Mouse (Mus musculus): ENCODE data around the gene Mas1.

Gene Mas1

DNA sequence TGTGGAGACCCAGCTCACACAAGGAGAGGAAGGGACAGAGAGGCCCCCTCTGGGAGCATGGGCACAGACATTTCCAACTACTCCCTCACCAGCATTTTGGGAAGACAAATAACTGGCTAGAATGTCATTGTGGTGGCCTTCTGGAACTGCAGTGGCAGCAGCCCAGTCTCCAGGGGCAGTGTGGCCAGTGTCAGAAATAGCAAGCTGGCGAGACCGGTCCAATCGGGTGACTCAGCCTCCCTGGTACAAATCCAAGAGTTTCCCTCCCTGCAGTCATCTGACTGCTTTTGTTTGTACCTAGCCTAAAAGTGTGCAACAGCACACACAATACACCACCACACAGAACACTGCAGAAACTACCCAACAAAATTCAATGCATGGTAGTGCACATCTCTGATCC is 35.7 kb downstream of the Mas1 start:
- no peak for DNase-seq (ENCODE audit: low spot score in 2 of 2)

- no peak for DNase-seq (ENCODE audit: low spot score in 2 of 2)
Measured at GRCm38 (mm10) chr17:12830351-12830750, 37.6 kb downstream of the Mas1 start.

DNA sequence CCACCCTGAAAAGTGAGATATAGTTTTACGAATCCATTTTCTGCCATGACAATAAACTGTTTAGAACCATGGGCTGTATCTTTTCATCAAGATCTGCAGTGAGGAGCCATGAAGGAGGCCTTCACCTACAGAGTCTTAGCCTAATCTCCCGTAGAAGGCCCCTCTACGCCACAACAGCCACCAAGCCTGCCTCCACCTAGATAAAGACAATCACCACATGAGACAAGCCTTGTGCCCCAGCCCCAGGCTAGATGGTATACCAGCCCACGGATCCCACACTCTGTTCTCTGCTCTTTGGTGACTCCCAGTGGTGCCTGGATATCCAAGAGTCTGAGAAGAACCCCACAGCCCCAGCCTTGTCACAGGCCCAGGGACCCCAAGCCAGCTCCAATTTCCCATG is 52.1 kb downstream of the Mas1 start:
- no peak for DNase-seq (ENCODE audit: low spot score in 2 of 2)

GRCm38 (mm10) chr17:12814502-12814901 is 53.4 kb downstream of the Mas1 start:
- no peak for DNase-seq (ENCODE audit: low spot score in 2 of 2)

DNA sequence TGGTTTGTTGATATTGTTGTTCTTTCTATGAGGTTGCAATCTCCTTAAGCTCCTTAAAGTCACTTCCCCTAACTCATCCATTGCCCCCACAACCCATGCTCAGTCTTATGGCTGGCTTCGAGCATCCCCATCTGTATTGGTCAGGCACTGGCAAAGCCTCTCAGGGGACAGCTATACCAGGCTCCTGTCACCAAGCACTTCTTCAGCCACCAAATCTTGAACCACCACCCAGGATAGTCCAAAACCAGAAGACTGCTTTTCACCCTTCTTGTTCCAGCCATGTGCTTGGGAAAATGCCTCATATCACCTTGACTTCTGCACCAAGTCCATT is 57.0 kb downstream of the Mas1 start:
- DNase-seq (ENCODE audit: low spot score in 2 of 2) = no peak

DNA sequence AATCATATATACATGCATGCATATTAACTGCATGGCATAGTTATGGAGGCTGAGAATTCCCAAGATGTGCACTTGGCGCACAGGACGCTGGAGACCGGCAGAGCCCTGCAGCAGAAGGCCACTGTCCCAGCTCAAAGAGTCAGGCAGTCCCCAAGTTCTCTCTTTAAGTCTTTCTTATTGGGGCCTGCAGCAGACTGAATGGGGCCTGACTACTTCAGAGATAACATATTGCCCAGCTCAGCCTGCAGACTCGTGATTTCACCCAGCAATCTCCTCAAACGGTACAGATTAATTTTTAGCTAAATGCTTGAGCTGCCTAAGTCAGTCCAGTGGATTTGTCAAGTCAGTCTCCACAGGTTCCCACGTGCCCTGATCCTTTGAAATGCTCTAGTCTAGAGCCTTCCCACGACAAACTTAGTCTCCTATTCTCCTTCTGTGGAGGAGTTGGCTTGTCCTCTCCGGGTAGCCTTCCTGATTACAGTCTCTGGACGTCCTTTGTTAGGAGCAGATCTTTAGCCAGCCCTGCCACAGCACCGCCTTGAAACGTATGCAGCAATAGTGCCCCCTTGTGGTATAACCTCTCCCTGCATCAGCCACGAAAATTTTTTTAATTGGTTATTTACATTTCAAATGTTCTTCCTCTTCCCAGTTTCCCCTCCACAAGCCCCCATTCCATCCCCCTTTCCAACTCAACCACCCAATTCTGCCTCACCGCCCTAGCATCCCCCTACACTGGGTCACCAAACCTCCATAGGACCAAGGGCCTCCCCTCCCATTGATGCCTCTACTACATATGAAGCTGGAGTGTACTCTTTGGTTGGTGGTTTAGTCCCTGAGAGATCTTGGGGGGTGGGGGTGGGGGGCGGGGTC is 57.6 kb downstream of the Mas1 start:
- peak; percentile 18 to 78 for DNase-seq (ENCODE audit: low spot score in 2 of 2)

DNA sequence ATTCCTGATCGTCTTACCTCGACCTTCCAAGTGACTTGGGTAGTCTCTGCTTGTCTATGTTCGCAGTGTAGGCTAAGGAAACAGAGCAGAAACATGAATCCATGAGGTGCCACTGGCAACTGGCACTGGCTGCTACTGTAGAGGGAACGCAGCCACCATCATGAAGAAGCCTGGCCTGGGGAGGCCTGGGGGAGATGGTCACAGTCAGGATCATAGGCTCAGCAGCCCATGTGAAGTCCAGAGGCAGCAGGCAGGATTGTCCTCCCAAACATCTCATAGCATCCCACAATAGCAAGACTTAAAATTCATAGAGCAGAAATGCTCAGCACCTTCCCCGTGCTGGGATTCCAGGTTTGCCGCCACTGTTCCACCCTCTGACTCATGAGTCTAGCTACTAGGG is 59.1 kb downstream of the Mas1 start:
- no peak for DNase-seq (ENCODE audit: low spot score in 2 of 2)

DNA sequence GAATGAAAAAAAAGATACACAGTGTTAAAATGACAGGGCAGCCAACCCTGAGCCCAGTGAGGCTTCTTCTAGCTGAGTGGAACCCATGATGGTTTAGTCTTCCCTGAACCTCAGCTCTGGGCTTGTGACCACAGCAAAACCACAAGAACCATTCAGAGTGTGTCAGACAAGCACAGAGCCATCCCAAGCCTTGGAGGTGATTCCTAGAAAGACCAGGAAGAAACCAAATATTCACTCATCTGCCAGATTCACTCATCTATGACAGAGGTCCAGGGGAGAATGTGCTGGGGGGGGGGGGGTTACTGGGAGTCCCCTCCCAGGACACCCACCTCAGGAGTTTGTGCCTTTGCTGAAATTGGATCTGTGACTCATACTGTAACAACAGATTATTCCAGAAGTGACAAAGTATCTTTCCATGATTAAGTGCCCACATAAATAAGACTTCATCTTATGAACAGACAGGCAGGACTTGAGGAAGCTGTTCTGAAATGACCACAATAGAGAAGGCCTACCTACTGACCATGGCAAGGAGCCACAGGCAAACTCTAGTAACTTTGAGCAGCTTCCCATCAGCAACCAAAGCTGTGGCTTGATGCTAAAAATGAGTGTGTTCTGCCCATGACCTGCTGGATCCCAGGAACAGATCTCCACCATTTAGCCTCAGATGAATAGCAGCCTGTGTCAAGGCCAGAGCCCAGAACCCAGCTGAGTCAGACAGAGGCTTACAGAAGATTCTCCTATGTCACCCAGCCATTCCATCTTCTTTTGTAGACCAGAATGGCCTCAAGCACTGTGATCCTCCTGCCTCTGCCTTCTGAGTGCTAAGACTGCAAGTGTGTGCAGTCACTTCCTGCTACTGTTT is 63.1 kb downstream of the Mas1 start:
- DNase-seq (ENCODE audit: low spot score in 2 of 2) = no peak

- no peak for DNase-seq (ENCODE audit: low spot score in 2 of 2)
Measured at GRCm38 (mm10) chr17:12801861-12802540, 65.9 kb downstream of the Mas1 start.

GRCm38 (mm10) chr17:12799368-12800275 is 68.3 kb downstream of the Mas1 start:
- no peak for DNase-seq (ENCODE audit: low spot score in 2 of 2)

DNA sequence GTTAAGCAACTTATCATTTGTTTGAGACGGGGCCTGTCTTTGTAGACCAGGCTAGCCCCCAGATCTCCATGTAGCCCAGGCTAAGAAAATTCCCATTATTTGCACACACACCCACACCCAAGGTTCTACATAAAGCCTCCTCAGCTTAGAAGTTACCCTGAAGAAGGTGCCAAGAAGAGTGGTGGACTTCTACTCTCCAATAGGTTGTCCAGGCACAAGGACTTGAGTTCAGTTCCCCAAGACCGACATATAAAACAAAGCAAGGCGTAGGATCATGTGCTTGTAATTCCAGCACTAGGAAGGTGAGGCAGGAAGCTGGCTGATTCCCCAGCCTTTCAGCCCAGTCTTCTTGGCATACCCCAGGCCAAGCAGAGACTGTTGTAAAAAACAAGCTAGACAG is 69.4 kb downstream of the Mas1 start:
- no peak for DNase-seq (ENCODE audit: low spot score in 2 of 2)

GRCm38 (mm10) chr17:12797427-12798029 is 70.4 kb downstream of the Mas1 start:
- no peak for DNase-seq (ENCODE audit: low spot score in 2 of 2)

- DNase-seq (ENCODE audit: low spot score in 2 of 2) = no peak
Measured at GRCm38 (mm10) chr17:12796633-12797032, 71.3 kb downstream of the Mas1 start.

GRCm38 (mm10) chr17:12793660-12794406 is 74.1 kb downstream of the Mas1 start:
- DNase-seq (ENCODE audit: low spot score in 2 of 2) = no peak

DNA sequence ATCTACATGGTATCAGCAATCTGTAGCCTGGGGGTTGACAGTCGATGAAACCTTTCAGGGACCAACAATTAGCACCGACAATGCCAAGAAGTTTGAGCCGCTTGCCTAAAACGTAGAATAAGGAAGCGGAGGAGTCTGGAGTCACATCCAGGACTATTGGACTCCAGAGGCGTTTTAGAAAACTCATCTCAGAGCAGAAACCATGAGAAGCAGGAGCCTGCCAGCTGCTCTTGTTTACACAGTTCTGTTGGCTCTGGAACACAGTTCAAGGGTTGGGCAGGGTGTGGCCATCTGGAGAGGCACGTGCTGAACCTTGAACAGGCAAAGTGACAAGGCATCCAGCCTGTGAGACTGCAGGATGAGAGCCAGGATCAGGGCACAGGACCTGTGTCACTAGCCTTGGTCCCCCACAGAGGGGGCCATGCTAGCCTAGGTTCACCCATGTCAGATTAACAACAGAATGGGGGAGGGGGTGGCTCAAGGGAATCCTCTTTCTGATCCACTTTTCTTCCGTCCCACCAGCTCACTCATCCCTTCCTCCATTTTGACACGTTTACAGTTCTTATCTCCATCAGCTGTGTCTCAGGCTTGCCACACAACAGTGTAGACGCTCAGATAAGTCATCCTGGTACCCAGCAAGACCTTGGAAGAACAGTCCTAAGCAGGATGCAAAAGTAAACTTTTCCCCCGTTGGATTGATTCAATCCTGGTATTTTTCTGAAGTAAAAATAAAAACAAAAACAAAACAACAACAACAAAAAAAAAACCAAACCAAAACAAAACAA is 75.3 kb downstream of the Mas1 start:
- no peak for DNase-seq (ENCODE audit: low spot score in 2 of 2)

DNA sequence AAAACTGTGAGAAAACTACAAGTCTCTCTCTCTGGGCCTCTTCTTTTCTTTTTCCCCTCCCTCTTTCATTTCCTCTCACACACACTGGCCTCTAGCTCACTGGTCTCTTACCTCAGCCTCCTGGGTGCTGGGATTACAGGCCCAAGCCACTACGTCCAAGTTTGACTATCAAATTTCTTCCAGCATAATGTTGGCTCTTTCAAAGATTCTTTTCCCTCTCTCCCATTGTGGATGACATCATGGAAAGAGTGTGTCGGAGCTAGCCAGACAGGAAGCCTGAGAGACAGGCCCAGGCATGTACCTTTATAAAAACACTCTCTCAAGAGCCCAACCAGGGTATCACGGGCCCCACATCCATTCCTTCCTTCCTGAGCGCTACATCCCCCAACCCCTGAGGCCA is 76.5 kb downstream of the Mas1 start:
- DNase-seq (ENCODE audit: low spot score in 2 of 2) = no peak

GRCm38 (mm10) chr17:12791079-12791406 is 76.9 kb downstream of the Mas1 start:
- DNase-seq (ENCODE audit: low spot score in 2 of 2) = no peak

Data from left cerebral cortex, adult 9 months (tissue).